Mouse (Mus musculus) heart, embryonic 14.5 days (tissue): Measurements from ENCODE around the gene Hrasls5. TPM values are rescaled to one million over a fixed set of nuclear protein-coding genes. Genes with fewer than 3 reads are reported as not detected.

Experiments
- ATAC-seq: fragments of 200-750 bp; cut with Nextera tagmentation; 2 replicates; pipeline ENCODE4 v1.8.0; 2017; ENCODE audit warnings: low read depth, moderate TSS enrichment; ENCODE audit not compliant: insufficient number of reproducible peaks, insufficient read depth, low FRiP score
- H3K27ac ChIP-seq, 2 experiments: fragments of 200-500 bp in 1 of 2; fragments of 300-500 bp in 1 of 2; sonication (generic) in 1 of 2; replicated peaks in 1 of 2; 2 replicates each; pipeline ENCODE4 v1.5.1; 2012 to 2014; ENCODE audit warnings: low read depth in 2 of 2, low read length in 2 of 2, control low read depth in 1 of 2, mild to moderate bottlenecking in 1 of 2, mixed read lengths in 1 of 2; ENCODE audit not compliant: control insufficient read depth in 1 of 2, insufficient read depth in 1 of 2
- H3K27me3 ChIP-seq: fragments of 300-500 bp; sonication (generic); 2 replicates; pipeline ENCODE4 v1.6.1; 2014; ENCODE audit warnings: mild to moderate bottlenecking, low read length, control low read depth; ENCODE audit not compliant: control insufficient read depth, insufficient read depth
- H3K36me3 ChIP-seq: fragments of 300-500 bp; sonication (generic); 2 replicates; pipeline ENCODE4 v1.6.1; 2014; ENCODE audit warnings: mild to moderate bottlenecking, control low read depth, low read length, mixed read lengths; ENCODE audit not compliant: control insufficient read depth, insufficient read depth
- H3K4me1 ChIP-seq, 2 experiments: fragments of 200-500 bp in 1 of 2; fragments of 300-500 bp in 1 of 2; sonication (generic) in 1 of 2; 2 replicates each; pipeline ENCODE4 v1.6.1; 2012 to 2014; ENCODE audit warnings: low read length in 2 of 2, control low read depth in 1 of 2, mixed read lengths in 1 of 2; ENCODE audit not compliant: control insufficient read depth in 2 of 2, insufficient read depth in 2 of 2
- H3K4me2 ChIP-seq: fragments of 300-500 bp; sonication (generic); 2 replicates; pipeline ENCODE4 v1.6.1; 2014; ENCODE audit warnings: mild to moderate bottlenecking, low read length
- H3K4me3 ChIP-seq, 2 experiments: fragments of 200-500 bp in 1 of 2; fragments of 300-500 bp in 1 of 2; sonication (generic) in 1 of 2; 2 replicates each; pipeline ENCODE4 v1.5.1; 2012 to 2014; ENCODE audit warnings: low read length in 2 of 2, mild to moderate bottlenecking in 2 of 2, control low read depth in 1 of 2, low read depth in 1 of 2, moderate library complexity in 1 of 2; ENCODE audit not compliant: control insufficient read depth in 1 of 2, insufficient read depth in 1 of 2
- H3K9ac ChIP-seq: fragments of 300-500 bp; sonication (generic); 2 replicates; pipeline ENCODE4 v1.6.1; 2014; ENCODE audit warnings: mild to moderate bottlenecking, low read length
- H3K9me3 ChIP-seq: fragments of 300-500 bp; sonication (generic); 2 replicates; pipeline ENCODE4 v1.6.1; 2016; ENCODE audit warnings: low read length, control low read depth; ENCODE audit not compliant: control insufficient read depth
- WGBS: fragments of 180-500 bp; shearing (Covaris S2); extraction: QIAGEN DNeasy Blood & Tissue Kit; methylation state at CpG from one replicate; pipeline ENCODE4 v1.1.7; 2014; 5-methylcytosine and 5-hydroxymethylcytosine counted together
- polyA plus RNA-seq: library from polyadenylated mRNA; unstranded; fragments of >200 nt; fragmentation: Nextera tagmentation; extraction: Ambion mirVana; gene quantifications from 2 replicates; pipeline ENCODE4 v1.2.1, GENCODE M21; 2014

Hrasls5 gene
- polyA plus RNA-seq: not detected in 2 replicates

- Histone ChIP-seq H3K4me1 (peaks cover 9 to 17% of the 10 kb centered on the region in 2 experiments), H3K4me2 (peak within 1 kb of the TSS; percentile 95), H3K27me3 (peaks cover 20% of the 10 kb centered on the region; the same call in 1 of the 2 replicates), H3K9me3 (no peaks in the 10 kb centered on the region), H3K36me3 (no peaks in the 10 kb centered on the region), H3K4me3 (peak within 1 kb of the TSS; percentile 47 to 48), H3K27ac (no peak within 1 kb of the TSS), H3K9ac (peak within 1 kb of the TSS; percentile 65)
- peak; percentile 15; the same call in 1 of the 2 replicates for ATAC-seq
- 3% methylated on average over 50 of the region's 54 CpGs for WGBS
Measured at GRCm38 (mm10) chr19:7611942-7612757, at the start of gene Hrasls5. Hrasls5 (plus strand) TSS chr19:7612541.

- Histone ChIP-seq H3K4me3 (no peak overlapping the region), H3K27me3 (no peaks in the 10 kb centered on the region), H3K36me3 (peaks cover 9% of the 10 kb centered on the region), H3K4me1 (peaks cover 5 to 8% of the 10 kb centered on the region in 2 experiments; a peak in 2 of 4 replicates), H3K4me2 (no peak overlapping the region), H3K9ac (no peak overlapping the region), H3K9me3 (no peaks in the 10 kb centered on the region), H3K27ac (no peak overlapping the region)
- WGBS: 80% methylated on average over 10 of the region's 10 CpGs
- no peak for ATAC-seq
Measured at GRCm38 (mm10) chr19:7562601-7563129, 49.7 kb upstream of the Hrasls5 start.

GRCm38 (mm10) chr19:7563676-7564075, 48.7 kb upstream of the Hrasls5 start:
- Histone ChIP-seq H3K9me3 (no peaks in the 10 kb centered on the region), H3K27me3 (no peaks in the 10 kb centered on the region), H3K4me1 (peaks cover 2 to 8% of the 10 kb centered on the region in 2 experiments; a peak in 2 of 4 replicates), H3K9ac (no peak overlapping the region), H3K27ac (no peak overlapping the region), H3K4me3 (no peak overlapping the region), H3K36me3 (peaks cover 9% of the 10 kb centered on the region), H3K4me2 (no peak overlapping the region)
- ATAC-seq: no peak
- 84% methylated on average over 2 of the region's 2 CpGs for WGBS

- Histone ChIP-seq H3K9me3 (no peaks in the 10 kb centered on the region), H3K27me3 (no peaks in the 10 kb centered on the region), H3K27ac (no peak overlapping the region), H3K4me1 (peaks cover 2 to 8% of the 10 kb centered on the region in 2 experiments; a peak in 2 of 4 replicates), H3K4me3 (no peak overlapping the region), H3K9ac (no peak overlapping the region), H3K4me2 (no peak overlapping the region), H3K36me3 (peaks cover 8% of the 10 kb centered on the region)
- ATAC-seq: no peak
- WGBS: 86% methylated on average over 1 of the region's 1 CpGs
Measured at GRCm38 (mm10) chr19:7564457-7564856, 47.9 kb upstream of the Hrasls5 start.

- Histone ChIP-seq H3K4me2 (no peak overlapping the region), H3K27ac (no peak overlapping the region), H3K9ac (no peak overlapping the region), H3K4me3 (no peak overlapping the region), H3K9me3 (no peaks in the 10 kb centered on the region), H3K4me1 (peaks cover 2 to 3% of the 10 kb centered on the region in 2 experiments; a peak in 2 of 4 replicates), H3K27me3 (no peaks in the 10 kb centered on the region), H3K36me3 (no peaks in the 10 kb centered on the region)
- WGBS: 82% methylated on average over 3 of the region's 3 CpGs
- no peak for ATAC-seq
Measured at GRCm38 (mm10) chr19:7566826-7567225, 45.5 kb upstream of the Hrasls5 start.

- WGBS: 56% methylated on average over 3 of the region's 3 CpGs
- Histone ChIP-seq H3K9me3 (no peaks in the 10 kb centered on the region), H3K4me3 (no peak overlapping the region), H3K36me3 (no peaks in the 10 kb centered on the region), H3K4me1 (peaks cover 0 to 2% of the 10 kb centered on the region in 2 experiments; a peak in 1 of 4 replicates), H3K27me3 (no peaks in the 10 kb centered on the region), H3K4me2 (no peak overlapping the region), H3K9ac (no peak overlapping the region), H3K27ac (no peak overlapping the region)
- no peak for ATAC-seq
Measured at GRCm38 (mm10) chr19:7568364-7568763, 44.0 kb upstream of the Hrasls5 start.

- H3K27ac ChIP-seq: no peak overlapping the region
- H3K9ac ChIP-seq: no peak overlapping the region
- H3K36me3 ChIP-seq: peaks cover 9% of the 10 kb centered on the region; the same call in 1 of the 2 replicates
- no peaks in the 10 kb centered on the region for H3K9me3 ChIP-seq
- peaks cover 0 to 2% of the 10 kb centered on the region in 2 experiments; a peak in 1 of 4 replicates for H3K4me1 ChIP-seq
- ATAC-seq: no peak
- H3K4me3 ChIP-seq: no peak overlapping the region
- H3K27me3 ChIP-seq: no peaks in the 10 kb centered on the region
- H3K4me2 ChIP-seq: no peak overlapping the region
- 78% methylated on average over 5 of the region's 5 CpGs for WGBS
Measured at GRCm38 (mm10) chr19:7569650-7570049, 42.7 kb upstream of the Hrasls5 start.
